Mouse (Mus musculus) heart, adult 8-10 months (tissue): ENCODE data around the gene Itsn2. TPM values are rescaled to one million over a fixed set of nuclear protein-coding genes. Genes with fewer than 3 reads are reported as not detected.
"Not testable (repeated sequence)": the region's sequence is repeated elsewhere in the genome, so short reads cannot be mapped to it uniquely, and the experiment has no call there.

Experiments
- DNase-seq: peaks from one replicate; pipeline ENCODE4 v3.0.0; 2022; ENCODE audit warnings: low spot score
- total RNA-seq, 4 experiments: library from RNA; stranded (reverse); gene quantifications; 2 replicates each; pipeline ENCODE4 v1.2.4; 2022

Gene Itsn2
- total RNA-seq, 4 experiments from 2014 or later, result 37.7 to 43.4 (median 42.4) TPM

DNA sequence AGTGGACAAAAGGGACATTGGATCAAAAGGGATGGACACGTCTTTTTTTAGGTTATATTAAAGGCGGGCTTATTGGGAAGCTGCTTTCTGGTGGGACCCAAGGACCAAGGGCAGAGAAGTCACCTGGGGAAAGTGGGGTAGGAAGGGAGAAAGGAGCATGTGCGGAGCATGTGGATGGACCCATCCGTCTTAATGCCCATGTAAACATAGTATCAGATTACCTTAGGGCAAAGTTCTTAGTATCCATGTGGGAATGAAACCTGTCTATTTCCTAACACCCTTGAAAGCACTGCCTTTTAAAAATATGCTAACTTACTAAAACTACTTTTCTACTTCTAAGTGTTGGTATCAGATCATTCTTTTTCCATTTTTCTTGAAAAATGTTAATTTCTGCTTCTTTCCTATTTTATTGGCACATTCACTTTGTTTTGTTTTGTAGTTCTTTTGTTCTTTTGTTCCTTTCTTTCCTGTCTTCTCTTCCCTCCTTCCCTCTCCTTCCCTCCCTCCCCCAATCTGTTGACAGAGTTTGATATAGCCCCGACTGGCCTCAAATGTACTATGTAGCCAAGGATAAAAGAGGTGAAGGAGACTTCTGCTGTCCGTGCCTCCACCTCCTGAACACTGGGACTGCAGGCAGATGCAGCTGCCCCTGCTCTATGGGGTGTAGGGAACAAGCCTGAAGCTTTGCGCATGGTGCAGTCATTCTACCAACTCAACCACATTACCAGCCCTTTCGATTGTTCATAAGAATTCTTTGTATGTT lies 6.4 kb downstream of the Itsn2 start:
- DNase-seq, result no peak

DNA sequence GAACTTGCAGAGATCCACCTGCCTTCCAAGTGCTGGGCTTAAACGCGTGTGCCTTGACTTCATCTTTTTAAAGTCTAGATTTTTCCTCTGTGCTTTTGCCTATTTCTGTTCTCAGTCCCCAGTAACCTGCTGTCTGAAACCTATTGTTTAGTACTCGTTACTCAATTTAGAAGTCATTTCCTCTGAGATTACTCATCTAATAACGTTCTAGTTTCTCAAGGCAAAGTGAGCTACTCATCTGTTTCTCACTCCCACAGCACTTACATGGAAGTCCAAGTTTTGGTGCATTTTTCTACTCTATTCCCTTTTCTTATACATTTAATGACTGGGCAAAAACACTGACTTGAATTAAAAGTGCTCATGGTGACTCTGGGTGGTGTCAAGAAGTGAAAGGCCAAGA lies 7.3 kb downstream of the Itsn2 start:
- no peak for DNase-seq

DNA sequence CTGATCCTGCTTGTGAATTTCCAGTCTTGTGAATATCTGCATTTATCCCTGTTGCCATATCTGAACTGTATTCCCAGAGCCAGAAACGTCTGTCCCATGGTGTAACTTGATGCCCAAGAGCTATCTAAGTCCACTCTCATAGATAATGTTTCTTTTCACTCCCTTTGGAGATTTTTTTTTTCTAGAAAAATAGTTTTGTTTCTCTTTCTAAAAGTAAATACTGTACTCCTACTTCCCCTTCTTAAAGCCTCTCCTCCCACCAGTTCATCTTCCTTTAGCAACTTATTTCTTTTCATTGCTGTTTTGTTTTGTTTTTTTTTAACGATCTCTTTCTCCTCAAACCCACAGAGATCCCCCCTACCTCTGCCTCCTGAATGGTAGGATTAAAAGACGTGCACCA lies 14.2 kb downstream of the Itsn2 start:
- no peak for DNase-seq

DNA sequence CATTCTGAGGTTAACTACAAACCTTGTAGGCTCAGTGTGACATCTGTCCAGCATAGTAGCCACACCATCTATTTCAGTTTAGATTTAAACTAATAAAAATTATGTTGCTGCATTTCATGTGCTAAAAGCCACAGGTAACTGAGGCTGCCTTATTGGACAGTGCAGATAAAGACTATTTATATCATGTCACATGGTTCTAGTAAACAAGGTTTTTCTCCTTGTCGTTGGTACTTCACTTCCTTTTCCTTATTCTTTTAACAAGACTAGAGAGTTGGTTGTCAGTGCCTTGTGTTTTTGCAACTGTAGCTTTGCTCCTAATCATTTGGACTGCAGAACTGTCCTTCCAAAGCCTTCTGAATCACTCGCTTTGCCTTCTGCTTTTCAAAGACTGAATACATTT lies 22.3 kb downstream of the Itsn2 start:
- no peak for DNase-seq

DNA sequence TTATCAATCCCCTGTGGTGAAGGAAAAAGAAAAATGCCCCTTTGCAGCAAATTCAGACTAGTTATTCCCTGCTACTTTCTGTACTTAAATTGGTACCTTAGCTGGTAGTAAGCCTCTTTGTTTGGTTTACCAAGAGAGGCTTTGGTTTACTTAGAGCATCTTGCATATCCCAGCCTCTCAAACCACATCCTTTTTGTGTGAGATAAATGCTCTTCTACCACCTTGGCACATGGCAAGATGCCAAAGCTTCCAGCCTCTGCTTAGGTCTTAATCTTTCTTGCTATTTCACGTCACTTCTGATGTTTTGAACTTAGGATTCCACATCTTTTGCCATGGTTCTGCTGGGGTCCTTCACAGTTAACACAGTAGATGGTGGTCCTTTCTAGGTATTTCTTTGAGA lies 31.8 kb downstream of the Itsn2 start:
- DNase-seq, result no peak

DNA sequence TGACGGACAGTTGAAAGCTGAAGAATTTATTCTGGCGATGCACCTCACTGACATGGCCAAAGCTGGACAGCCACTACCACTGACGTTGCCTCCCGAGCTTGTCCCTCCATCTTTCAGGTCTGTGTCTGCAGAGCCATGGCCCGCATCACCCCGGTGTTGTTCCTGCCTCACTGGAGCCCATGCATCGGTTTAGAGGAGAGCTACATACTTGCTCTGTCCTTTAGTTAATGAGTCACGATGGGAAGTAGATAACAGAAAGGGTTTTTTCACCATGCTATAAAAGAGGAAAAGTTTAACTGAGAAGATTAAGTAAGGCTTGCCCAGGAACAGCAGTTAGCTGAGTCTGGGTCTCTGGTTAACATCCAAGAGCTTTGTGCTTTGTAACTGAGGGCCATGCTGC lies 40.5 kb downstream of the Itsn2 start:
- DNase-seq, result no peak

DNA sequence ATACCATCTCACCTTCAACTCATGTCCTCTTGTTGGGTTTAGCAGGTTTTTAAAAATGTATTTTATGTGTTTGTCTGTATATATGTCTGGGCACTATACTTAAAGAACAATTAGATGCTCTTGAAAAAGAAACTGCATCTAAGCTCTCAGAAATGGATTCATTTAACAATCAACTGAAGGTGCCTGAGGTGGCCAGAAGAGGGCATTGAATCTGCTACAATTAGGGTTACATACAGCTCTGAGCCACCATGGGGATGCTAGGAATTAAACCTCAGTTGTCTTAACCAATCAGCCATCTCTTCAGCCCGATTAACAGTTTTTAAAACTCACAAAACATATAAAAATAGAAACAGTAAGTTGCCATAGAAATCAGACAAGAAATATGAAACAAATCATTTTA lies 46.0 kb downstream of the Itsn2 start:
- no peak for DNase-seq

DNA sequence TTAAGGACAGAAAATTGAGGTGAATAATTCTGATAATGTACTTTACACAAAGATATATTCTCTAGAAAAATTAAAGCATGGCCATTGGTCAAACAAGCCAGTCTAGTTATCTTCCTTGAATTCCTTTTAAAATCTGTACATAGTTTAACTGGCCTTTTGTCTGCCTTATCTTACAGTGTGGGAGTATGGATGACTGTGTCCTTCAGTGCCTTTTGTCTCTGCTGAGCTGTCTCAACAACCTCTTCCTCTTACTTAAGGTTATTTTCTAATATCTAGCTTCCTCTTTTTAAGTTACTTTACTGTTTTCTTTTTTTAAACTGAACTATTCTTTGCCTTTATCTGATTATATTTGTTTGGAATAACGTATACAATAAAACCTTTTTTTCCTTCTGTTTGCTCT lies 48.3 kb downstream of the Itsn2 start:
- no peak for DNase-seq

DNA sequence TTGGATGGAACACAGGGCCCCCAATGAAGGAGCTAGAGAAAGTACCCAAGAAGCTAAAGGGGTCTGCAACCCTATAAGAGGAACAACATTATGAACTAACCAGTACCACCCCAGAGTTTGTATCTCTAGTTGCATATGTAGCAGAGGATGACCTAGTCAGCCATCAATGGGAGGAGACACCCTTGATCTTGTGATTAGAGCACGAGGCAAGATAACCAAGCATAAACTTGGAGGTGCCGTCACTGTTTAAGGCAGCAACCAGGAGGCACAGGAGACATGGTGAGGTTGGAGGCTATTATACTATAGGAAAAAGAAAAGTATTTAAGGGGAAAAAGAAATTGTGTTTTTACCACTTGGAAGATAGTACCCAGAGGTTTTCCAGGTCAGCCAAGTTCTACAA lies 64.4 kb downstream of the Itsn2 start:
- no peak for DNase-seq

DNA sequence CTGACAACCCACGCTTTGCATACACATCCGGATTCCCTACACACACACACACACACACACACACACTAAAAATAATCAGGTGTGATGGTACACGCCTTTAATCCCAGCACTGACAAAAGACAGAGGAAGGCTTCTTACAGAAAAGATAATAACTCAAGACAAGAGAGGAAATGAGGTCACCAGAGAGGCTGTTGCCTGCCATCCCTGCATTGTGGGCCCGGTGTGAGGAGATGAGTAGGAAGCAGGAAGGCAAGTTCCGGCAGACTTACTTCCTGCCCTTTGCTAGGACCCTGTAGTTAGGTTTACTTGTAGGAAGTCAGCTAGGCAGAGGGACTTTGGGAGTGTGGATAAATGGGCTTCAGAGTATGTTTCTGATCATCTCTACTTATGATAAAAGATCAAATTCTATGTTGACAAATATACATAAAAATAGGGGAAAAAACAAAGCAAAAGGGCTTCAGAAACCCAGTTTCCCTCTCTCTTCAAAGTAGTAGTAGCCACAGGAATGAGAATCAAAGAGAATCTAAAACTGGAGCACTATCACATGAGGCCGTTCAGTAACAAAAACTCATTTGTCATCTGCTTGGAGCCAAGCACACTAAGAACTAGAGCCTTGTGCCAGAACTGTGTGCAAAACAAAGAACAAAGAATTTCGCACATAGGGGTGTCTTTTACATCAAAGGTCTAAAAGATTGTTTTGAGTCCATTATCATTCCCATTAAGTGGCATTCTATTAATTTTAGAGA lies 72.7 kb downstream of the Itsn2 start:
- DNase-seq, result no peak

DNA sequence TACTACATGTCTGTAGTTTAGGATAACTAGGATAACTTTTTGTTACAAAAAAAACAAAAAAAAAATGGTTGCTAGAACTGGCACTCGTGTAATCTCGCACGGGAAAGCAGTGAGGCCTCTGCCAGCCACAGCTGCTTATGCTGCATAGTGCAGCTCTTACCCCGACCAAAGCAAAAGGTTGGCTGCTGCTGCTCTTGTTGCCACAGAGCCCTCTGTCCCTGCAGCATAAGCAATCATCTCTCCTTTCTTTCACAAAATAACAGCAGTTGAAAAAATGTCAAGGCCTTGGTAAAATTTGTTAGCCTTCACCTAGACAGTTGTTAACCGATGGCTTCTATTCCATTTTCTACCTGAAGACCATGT lies 73.2 kb downstream of the Itsn2 start:
- DNase-seq, result no peak

DNA sequence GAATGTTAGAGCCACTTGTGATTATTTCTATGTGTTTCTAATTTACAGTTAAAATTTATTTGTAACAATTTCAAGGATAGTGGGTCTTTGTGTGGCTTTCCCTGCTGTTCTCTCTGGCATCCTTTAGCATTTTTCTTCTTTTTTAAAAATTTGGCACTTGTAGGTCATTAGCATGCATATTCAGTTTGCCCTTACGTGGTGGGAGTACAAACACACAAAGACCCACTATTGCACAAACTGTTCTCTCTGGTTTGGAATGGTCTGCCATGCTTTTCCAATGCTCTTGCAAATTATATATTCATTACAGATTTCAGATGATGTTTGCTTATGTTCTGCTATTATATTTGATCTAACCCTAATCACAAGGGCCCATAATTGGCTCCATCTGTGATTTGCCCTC lies 83.9 kb downstream of the Itsn2 start:
- DNase-seq, result no peak

DNA sequence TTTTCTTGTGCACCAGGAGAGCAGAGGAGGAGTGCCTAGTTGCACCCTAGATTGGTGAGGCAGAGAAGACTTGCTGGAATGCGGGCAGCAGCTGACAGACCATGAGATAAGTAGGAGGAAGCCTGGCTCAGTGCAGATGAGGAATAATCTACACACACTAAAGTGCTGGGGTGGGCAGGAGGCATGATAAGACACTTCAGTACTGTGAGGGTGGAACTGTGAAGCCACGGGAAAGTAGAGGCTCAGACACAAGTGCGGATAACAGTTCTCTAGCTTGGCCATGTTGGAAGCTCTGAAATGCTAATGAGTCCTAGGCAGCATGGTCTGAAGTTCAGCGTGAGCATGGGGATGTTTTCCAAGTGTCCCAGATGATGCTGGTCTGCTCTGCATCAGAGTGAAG lies 87.5 kb downstream of the Itsn2 start:
- DNase-seq, result no peak

DNA sequence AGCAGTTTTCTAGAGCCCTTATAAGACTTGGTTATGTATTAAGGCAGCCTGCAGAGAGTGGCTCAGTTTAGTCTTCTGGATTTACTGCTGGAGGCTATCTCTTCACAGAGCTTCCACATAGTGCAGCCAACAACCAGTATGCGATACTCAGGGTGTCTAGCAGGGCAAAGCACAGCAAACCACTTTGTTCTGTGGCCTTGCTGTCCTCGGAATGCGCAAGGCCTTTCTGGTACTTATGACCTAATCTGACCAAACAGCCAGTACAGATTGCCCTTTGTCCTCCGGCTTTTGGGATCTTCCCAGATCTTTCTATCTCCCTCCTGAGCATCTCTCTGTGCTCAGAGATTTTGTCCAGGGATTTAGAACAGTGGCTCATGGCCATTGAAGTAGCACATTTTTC lies 93.0 kb downstream of the Itsn2 start:
- no peak for DNase-seq

DNA sequence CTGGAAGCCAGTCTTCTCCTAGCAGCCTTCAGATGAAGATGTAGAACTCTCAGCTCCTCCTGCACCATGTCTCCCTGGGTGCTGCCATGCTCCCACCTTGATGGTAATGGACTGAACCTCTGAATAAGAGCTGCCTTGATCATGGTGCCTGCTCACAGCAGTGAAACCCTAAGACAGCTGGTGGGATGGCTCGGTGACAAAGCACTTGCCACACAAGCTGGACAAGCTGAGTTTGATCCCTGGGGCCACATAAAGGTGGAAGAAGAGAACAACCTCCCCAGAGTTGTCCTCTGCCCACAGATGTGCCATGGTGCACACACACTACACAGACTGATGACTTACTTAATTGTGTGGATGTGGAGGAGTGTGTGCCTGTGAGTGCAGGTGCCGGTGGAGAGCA lies 95.9 kb downstream of the Itsn2 start:
- no peak for DNase-seq

DNA sequence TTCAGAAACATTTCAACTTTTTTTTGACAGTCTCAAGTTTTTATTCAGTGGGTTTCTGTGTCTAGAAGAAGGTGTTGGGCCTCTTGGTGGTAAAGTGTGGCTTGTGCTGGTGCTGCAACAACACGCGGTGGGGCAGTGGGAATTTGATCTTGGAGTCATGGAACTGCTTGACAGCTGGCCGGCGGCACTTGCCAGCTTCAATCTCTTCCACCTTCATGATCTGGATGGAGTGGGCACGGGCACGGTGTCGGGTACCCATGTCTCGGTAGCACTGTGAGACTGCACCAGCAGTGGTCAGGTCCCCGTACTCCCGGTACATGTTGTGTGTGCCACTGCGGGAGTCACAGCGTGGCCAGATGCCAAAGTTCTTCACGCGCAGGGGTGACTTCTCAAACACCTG lies 96.9 kb downstream of the Itsn2 start:
- DNase-seq, result no peak

DNA sequence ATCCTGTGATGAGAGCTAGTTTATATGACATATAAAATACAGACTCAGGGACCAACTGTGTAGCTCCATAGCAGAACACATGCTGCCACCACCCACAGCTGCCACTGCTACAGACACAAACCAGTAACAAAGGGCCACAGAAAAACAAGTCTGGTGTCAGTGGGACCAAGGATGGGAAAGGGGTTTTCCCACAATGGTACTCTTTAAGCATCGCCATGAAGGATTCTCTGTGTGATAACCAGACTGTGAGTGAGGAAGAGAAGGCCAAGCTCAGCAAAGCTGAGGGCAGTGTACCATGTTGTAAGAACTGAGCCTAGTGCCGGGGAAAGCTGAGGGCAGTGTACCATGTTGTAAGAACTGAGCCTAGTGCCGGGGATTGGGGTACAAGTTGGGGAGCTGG lies 98.8 kb downstream of the Itsn2 start:
- DNase-seq, result no peak

DNA sequence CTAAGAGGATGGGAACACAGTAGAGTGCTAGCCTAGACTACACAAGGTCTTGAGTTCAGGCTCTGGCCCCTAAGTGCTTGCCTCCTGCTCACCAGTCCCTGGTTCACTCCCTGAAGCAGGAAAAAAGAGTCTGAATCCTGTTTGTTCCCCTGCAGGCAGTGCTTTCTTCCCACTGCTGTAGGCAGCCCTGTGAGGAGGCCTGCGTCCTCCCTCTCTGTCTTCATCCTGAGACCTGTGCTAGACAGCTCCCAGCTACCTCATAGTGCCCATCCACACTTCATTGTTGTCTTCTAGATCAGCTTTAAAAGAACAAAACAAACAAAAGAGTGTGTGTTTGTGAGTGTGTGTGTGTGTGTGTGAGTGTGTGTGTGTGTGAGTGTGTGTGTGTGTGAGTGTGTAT lies 102.1 kb downstream of the Itsn2 start:
- DNase-seq, result no peak

DNA sequence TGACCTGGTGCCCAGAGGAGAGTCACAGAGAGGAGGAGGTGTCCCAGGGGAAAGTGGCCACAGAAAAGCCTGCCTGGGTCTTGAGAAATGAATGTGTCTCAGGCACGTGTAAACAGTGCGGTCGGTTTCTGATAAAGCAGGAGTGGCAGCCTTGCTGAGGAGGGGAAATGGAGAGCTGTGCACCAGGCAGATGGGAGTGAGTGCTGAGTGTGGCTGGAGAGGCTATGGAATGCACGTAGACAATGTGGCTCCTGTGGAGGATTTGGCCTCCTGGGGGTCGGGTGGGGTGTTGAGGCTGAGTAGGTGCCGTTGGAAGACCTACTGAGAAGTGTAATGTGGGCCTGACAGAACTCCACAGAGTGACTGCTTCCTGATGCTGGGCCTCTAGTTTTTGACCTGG lies 113.2 kb downstream of the Itsn2 start:
- not testable (repeated sequence) for DNase-seq

DNA sequence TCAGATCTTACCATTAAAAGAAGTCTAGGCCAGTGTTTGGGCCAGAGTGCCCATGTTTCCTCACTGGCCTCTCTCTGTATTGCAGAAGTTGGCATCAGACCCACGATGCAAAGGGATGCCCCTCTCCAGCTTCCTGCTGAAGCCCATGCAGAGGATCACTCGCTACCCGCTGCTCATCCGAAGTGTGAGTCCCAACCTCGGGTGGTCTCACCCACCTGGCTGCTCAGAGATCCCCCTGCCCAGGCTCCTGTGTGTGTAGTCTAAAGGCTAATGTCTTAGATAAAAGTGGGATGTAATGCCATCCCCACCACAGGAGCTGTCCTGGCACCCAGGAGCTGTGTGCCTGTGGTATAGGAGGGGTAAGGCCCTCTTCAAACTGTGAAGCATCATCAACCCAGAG lies 113.7 kb downstream of the Itsn2 start:
- DNase-seq, result no peak

DNA sequence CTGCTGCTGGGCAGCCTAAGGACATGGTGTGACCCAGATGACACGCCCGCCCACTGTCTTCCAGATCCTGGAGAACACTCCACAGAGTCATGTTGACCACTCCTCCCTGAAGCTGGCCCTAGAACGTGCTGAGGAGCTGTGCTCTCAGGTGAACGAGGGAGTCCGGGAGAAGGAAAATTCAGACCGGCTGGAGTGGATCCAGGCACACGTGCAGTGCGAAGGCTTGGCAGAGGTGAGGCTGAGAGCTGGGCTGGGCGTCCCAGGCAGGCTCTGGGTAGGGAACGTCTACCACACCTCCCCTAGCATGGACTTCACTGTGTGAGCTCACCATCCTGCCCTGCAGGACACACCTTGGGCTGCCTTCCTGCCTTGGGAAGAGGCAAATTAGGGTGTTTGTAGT lies 114.5 kb downstream of the Itsn2 start:
- DNase-seq, result no peak

DNA sequence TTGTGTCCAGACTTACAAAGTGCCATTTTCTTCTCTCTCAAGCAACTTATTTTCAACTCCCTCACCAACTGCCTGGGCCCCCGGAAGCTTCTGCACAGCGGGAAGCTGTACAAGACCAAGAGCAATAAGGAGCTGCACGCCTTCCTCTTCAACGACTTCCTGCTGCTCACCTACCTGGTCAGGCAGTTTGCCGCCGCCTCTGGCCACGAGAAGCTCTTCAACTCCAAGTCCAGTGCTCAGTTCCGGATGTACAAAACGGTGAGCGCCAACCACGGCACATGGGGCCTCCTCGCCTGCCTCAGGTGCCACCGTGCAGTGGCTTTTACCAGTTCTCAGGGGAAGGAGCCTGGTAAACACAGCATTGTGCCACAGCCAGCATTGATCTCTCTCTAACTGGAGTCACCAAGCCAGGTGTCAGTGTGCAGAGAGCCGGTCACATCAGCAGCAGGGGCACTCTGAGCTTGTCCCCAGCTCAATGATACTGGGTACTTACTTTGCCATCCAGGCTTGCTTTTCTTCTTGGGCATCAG lies 115.1 kb downstream of the Itsn2 start:
- no peak for DNase-seq

DNA sequence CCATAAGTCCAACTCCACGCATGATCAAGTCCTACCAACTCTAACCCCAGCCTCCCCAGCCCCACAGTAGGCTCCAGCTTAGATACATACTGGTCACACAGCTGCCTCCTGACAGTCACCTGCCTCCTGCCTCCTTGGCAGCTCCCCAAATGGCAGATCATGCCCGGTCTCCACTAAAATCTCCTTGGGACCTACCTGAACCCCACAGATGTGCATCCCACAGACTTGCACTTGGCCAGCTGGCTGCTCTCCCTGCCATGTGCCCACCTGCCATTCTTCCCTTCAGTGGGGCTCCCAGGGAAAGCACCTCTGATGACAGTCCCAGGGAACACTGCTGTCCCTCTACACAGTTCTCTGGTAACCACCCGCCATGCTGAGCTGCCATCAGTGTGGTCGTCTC lies 115.9 kb downstream of the Itsn2 start:
- DNase-seq, result no peak
